Mouse (Mus musculus) intestine, embryonic 16.5 days (tissue): ENCODE results near the gene Gdnf. TPM values are rescaled to one million over a fixed set of nuclear protein-coding genes. Genes with fewer than 3 reads are reported as not detected.

Experiments
- ATAC-seq: fragments of 200-750 bp; cut with Nextera tagmentation; 2 replicates; pipeline ENCODE4 v1.8.0; 2017; ENCODE audit warnings: moderate TSS enrichment, moderate library complexity
- H3K27ac ChIP-seq: fragments of 300-500 bp; sonication (generic); 2 replicates; pipeline ENCODE4 v1.5.1; 2014; ENCODE audit warnings: mild to moderate bottlenecking, low read length
- H3K27me3 ChIP-seq: fragments of 300-500 bp; sonication (generic); replicated peaks from 2 replicates; pipeline ENCODE4 v1.6.1; 2014; ENCODE audit warnings: low read length, control low read depth, mixed read lengths; ENCODE audit not compliant: control insufficient read depth, insufficient read depth
- H3K36me3 ChIP-seq: fragments of 300-500 bp; sonication (generic); 2 replicates; pipeline ENCODE4 v1.6.1; 2014; ENCODE audit warnings: low read length, control low read depth; ENCODE audit not compliant: control insufficient read depth, insufficient read depth
- H3K4me1 ChIP-seq: fragments of 300-500 bp; sonication (generic); 2 replicates; pipeline ENCODE4 v1.6.1; 2014; ENCODE audit warnings: low read length, control low read depth, mixed read lengths; ENCODE audit not compliant: control insufficient read depth, insufficient read depth
- H3K4me2 ChIP-seq: fragments of 300-500 bp; sonication (generic); 2 replicates; pipeline ENCODE4 v1.6.1; 2014; ENCODE audit warnings: low read depth, low read length, control low read depth
- H3K4me3 ChIP-seq: fragments of 300-500 bp; sonication (generic); 2 replicates; pipeline ENCODE4 v1.5.1; 2014; ENCODE audit warnings: mild to moderate bottlenecking, low read length
- H3K9ac ChIP-seq: fragments of 300-500 bp; sonication (generic); 2 replicates; pipeline ENCODE4 v1.6.1; 2014; ENCODE audit warnings: low read depth, low read length
- H3K9me3 ChIP-seq: fragments of 300-500 bp; sonication (generic); 2 replicates; pipeline ENCODE4 v1.6.1; 2016; ENCODE audit warnings: low read length, control low read depth; ENCODE audit not compliant: control insufficient read depth
- WGBS: fragments of 180-500 bp; shearing (Covaris S2); extraction: QIAGEN DNeasy Blood & Tissue Kit; methylation state at CpG from one replicate; pipeline ENCODE4 v1.1.7; 2014; 5-methylcytosine and 5-hydroxymethylcytosine counted together
- polyA plus RNA-seq: library from polyadenylated mRNA; unstranded; fragments of >200 nt; fragmentation: Nextera tagmentation; extraction: Ambion mirVana; gene quantifications from 2 replicates; pipeline ENCODE4 v1.2.1, GENCODE M21; 2015

Gdnf gene
- polyA plus RNA-seq, 1 experiment from 2014 or later: 1.3 TPM

DNA sequence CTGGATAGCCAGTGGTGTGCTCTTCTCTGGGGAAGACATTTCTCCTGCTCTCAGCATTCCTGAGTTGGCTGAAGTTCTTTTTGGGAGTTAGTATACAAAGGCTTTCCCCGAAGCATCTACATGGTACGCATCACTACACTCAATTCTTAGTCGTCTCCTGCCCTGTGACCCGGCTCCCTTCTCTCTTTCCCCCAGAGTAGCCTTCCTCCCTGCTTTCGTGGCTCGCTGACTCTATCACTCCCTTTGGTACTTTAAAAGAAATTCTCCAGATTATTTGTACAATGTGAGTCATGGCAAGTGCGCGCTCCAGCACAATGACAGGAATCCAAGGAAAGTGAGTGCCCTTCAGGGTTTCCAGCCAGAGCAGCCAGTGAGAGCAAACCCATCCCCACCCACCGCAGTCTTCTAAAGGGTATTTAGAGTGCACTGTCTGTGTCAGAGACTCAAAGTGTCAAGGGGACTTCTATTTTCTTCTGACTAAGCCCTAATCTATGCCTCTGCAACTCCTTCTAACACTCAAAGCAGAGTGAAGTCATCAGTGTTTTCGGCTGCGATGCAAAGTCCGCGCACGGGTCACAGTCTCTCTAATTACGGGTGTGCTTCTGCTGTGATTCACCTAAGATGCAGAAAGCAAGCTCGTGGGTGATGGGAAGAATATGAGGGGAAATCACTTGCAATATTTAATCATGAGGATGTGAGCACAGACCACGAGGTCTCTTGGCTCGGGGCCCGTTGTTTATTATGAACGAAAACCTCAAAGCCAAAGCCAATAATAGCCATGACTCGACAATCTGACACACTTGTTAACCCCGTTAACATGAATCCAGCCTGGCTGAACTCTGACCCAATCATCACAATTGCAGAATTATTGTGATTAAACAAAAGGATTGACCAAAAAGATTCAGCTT lies 67.2 kb downstream of the Gdnf start:
- no peaks in the 10 kb centered on the region for H3K27me3 ChIP-seq
- H3K4me1 ChIP-seq: no peaks in the 10 kb centered on the region; the same call in 1 of the 2 replicates
- H3K27ac ChIP-seq: no peak overlapping the region
- H3K9me3 ChIP-seq: no peaks in the 10 kb centered on the region
- H3K4me3 ChIP-seq: no peak overlapping the region
- no peak overlapping the region for H3K4me2 ChIP-seq
- no peak for ATAC-seq
- H3K36me3 ChIP-seq: no peaks in the 10 kb centered on the region
- H3K9ac ChIP-seq: no peak overlapping the region
- 73% methylated on average over 22 of the region's 22 CpGs for WGBS

- H3K4me1 ChIP-seq: no peaks in the 10 kb centered on the region; the same call in 1 of the 2 replicates
- H3K9me3 ChIP-seq: no peaks in the 10 kb centered on the region
- no peak overlapping the region for H3K4me3 ChIP-seq
- ATAC-seq: no peak
- WGBS: 92% methylated on average over 10 of the region's 10 CpGs
- no peaks in the 10 kb centered on the region for H3K36me3 ChIP-seq
- H3K27ac ChIP-seq: no peak overlapping the region
- H3K27me3 ChIP-seq: no peaks in the 10 kb centered on the region
- H3K9ac ChIP-seq: no peak overlapping the region
- no peak overlapping the region for H3K4me2 ChIP-seq
These were observed 68.2 kb downstream of the Gdnf start for GRCm38 (mm10) chr15:7878861-7879260.

GRCm38 (mm10) chr15:7879956-7880355 lies 69.3 kb downstream of the Gdnf start:
- 74% methylated on average over 7 of the region's 7 CpGs for WGBS
- Histone ChIP-seq H3K4me3 (no peak overlapping the region), H3K4me1 (no peaks in the 10 kb centered on the region), H3K36me3 (no peaks in the 10 kb centered on the region), H3K4me2 (no peak overlapping the region), H3K27ac (no peak overlapping the region), H3K27me3 (no peaks in the 10 kb centered on the region), H3K9me3 (no peaks in the 10 kb centered on the region), H3K9ac (no peak overlapping the region)
- ATAC-seq: no peak

GRCm38 (mm10) chr15:7884181-7884580 lies 73.5 kb downstream of the Gdnf start:
- H3K36me3 ChIP-seq: no peaks in the 10 kb centered on the region
- no peak overlapping the region for H3K4me2 ChIP-seq
- H3K4me1 ChIP-seq: no peaks in the 10 kb centered on the region
- no peak overlapping the region for H3K9ac ChIP-seq
- no peak overlapping the region for H3K4me3 ChIP-seq
- no peak overlapping the region for H3K27ac ChIP-seq
- no peak for ATAC-seq
- no peaks in the 10 kb centered on the region for H3K27me3 ChIP-seq
- no peaks in the 10 kb centered on the region for H3K9me3 ChIP-seq
- 90% methylated on average over 11 of the region's 11 CpGs for WGBS

DNA sequence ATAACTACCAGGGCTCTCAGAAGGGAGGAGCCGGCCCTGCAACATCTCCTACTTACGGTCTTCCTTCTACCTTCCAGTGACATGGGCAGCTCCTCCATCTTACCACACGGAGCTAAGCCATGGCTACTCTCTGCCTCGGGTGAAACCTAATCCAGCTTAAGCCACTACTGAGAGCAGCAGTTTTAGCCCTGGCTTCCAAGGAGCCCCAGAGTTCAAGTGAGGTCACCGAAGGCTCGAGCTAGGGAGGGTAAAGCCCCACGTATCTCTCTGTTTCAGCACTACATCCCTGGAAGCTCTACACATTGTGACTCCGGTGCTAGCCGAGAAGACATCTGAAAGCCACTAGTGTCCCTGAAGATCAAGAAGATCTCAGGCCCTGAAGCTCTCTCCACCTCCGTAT lies 74.5 kb downstream of the Gdnf start:
- Histone ChIP-seq H3K4me3 (no peak overlapping the region), H3K27ac (no peak overlapping the region), H3K36me3 (no peaks in the 10 kb centered on the region), H3K9ac (no peak overlapping the region), H3K4me2 (no peak overlapping the region), H3K4me1 (no peaks in the 10 kb centered on the region), H3K9me3 (no peaks in the 10 kb centered on the region), H3K27me3 (no peaks in the 10 kb centered on the region)
- 72% methylated on average over 10 of the region's 10 CpGs for WGBS
- ATAC-seq: no peak

- no peak overlapping the region for H3K9ac ChIP-seq
- no peak for ATAC-seq
- no peak overlapping the region for H3K27ac ChIP-seq
- WGBS: 89% methylated on average over 8 of the region's 8 CpGs
- peaks cover 6% of the 10 kb centered on the region for H3K4me1 ChIP-seq
- no peak overlapping the region for H3K4me3 ChIP-seq
- no peak overlapping the region for H3K4me2 ChIP-seq
- H3K27me3 ChIP-seq: no peaks in the 10 kb centered on the region
- no peaks in the 10 kb centered on the region for H3K9me3 ChIP-seq
- no peaks in the 10 kb centered on the region for H3K36me3 ChIP-seq
These were observed 75.9 kb downstream of the Gdnf start for GRCm38 (mm10) chr15:7886591-7886990.
